Mouse (Mus musculus): ENCODE measurements around the gene BC049730.

- TF ChIP-seq CTCF (IDR thresholded peaks at IDR 0.05; ENCODE audit: low read depth) (no peak), EP300 (IDR thresholded peaks at IDR 0.05; ENCODE audit: low read depth) (no peak)
Measured at GRCm38 (mm10) chr7:24751610-24752009, 42.6 kb downstream of the BC049730 start.

Data from liver, embryonic 14.5 days (tissue).